Mouse (Mus musculus): Measurements from ENCODE around the gene Sorcs1.

Sorcs1 gene

GRCm38 (mm10) chr19:50558771-50559170 lies 119.7 kb downstream of the Sorcs1 start:
- DNase-seq (ENCODE audit: low spot score in 2 of 2): peak in 1 of 2 experiments; percentile 16

GRCm38 (mm10) chr19:50534031-50534430 lies 144.4 kb downstream of the Sorcs1 start:
- no peak for DNase-seq (ENCODE audit: low spot score in 2 of 2)

GRCm38 (mm10) chr19:50527835-50528234 lies 150.6 kb downstream of the Sorcs1 start:
- DNase-seq (ENCODE audit: low spot score in 2 of 2): no peak

GRCm38 (mm10) chr19:50526094-50526493 lies 152.4 kb downstream of the Sorcs1 start:
- DNase-seq (ENCODE audit: low spot score in 2 of 2): no peak

- no peak for DNase-seq (ENCODE audit: low spot score in 2 of 2)
These were observed 156.5 kb downstream of the Sorcs1 start for GRCm38 (mm10) chr19:50521943-50522342.

- no peak for DNase-seq (ENCODE audit: low spot score in 2 of 2)
These were observed 163.3 kb downstream of the Sorcs1 start for GRCm38 (mm10) chr19:50515059-50515673.

GRCm38 (mm10) chr19:50514309-50514830 lies 164.1 kb downstream of the Sorcs1 start:
- no peak for DNase-seq (ENCODE audit: low spot score in 2 of 2)

GRCm38 (mm10) chr19:50502816-50503215 lies 175.6 kb downstream of the Sorcs1 start:
- DNase-seq (ENCODE audit: low spot score in 2 of 2): no peak

- no peak for DNase-seq (ENCODE audit: low spot score in 2 of 2)
These were observed 187.3 kb downstream of the Sorcs1 start for GRCm38 (mm10) chr19:50491121-50491520.

GRCm38 (mm10) chr19:50490721-50491120 lies 187.7 kb downstream of the Sorcs1 start:
- no peak for DNase-seq (ENCODE audit: low spot score in 2 of 2)

GRCm38 (mm10) chr19:50489786-50490185 lies 188.7 kb downstream of the Sorcs1 start:
- no peak for DNase-seq (ENCODE audit: low spot score in 2 of 2)

- no peak for DNase-seq (ENCODE audit: low spot score in 2 of 2)
These were observed 190.0 kb downstream of the Sorcs1 start for GRCm38 (mm10) chr19:50488421-50488820.

GRCm38 (mm10) chr19:50487768-50488167 lies 190.7 kb downstream of the Sorcs1 start:
- peak; percentile 19 to 33 for DNase-seq (ENCODE audit: low spot score in 2 of 2)

GRCm38 (mm10) chr19:50486345-50486744 lies 192.1 kb downstream of the Sorcs1 start:
- DNase-seq (ENCODE audit: low spot score in 2 of 2): no peak

GRCm38 (mm10) chr19:50476774-50477173 lies 201.7 kb downstream of the Sorcs1 start:
- no peak for DNase-seq (ENCODE audit: low spot score in 2 of 2)

- DNase-seq (ENCODE audit: low spot score in 2 of 2): no peak
These were observed 209.9 kb downstream of the Sorcs1 start for GRCm38 (mm10) chr19:50468592-50468991.

- no peak for DNase-seq (ENCODE audit: low spot score in 2 of 2)
These were observed 213.6 kb downstream of the Sorcs1 start for GRCm38 (mm10) chr19:50464811-50465210.

GRCm38 (mm10) chr19:50458581-50458980 lies 219.9 kb downstream of the Sorcs1 start:
- no peak for DNase-seq (ENCODE audit: low spot score in 2 of 2)

- DNase-seq (ENCODE audit: low spot score in 2 of 2): no peak
These were observed 221.1 kb downstream of the Sorcs1 start for GRCm38 (mm10) chr19:50457275-50457892.

GRCm38 (mm10) chr19:50441099-50441498 lies 237.3 kb downstream of the Sorcs1 start:
- no peak for DNase-seq (ENCODE audit: low spot score in 2 of 2)

GRCm38 (mm10) chr19:50440246-50440910 lies 238.1 kb downstream of the Sorcs1 start:
- no peak for DNase-seq (ENCODE audit: low spot score in 2 of 2)

- DNase-seq (ENCODE audit: low spot score in 2 of 2): no peak
These were observed 239.0 kb downstream of the Sorcs1 start for GRCm38 (mm10) chr19:50439464-50439881.

- no peak for DNase-seq (ENCODE audit: low spot score in 2 of 2)
These were observed 255.5 kb downstream of the Sorcs1 start for GRCm38 (mm10) chr19:50422928-50423327.
